Mouse (Mus musculus) liver, adult 2 months (tissue): ENCODE data around the gene Synpo2.

Source experiments
- CTCF ChIP-seq: fragments of 200-500 bp; IDR thresholded peaks from 2 replicates; pipeline ENCODE4 v1.5.1; 2011; ENCODE audit warnings: low read depth, low read length, control low read depth
- POLR2A ChIP-seq: fragments of 200-500 bp; IDR thresholded peaks from 2 replicates; pipeline ENCODE4 v1.6.1; 2011; ENCODE audit warnings: low read length, control low read depth; ENCODE audit not compliant: insufficient read depth; ENCODE audit errors: extremely low read depth

GRCm38 (mm10) chr3:123104325-123104724, 131.6 kb downstream of the Synpo2 start:
- no peak for TF ChIP-seq POLR2A
- TF ChIP-seq CTCF, result no peak
